Mouse (Mus musculus) forebrain, embryonic 11.5 days (tissue): Measurements from ENCODE around the gene Nwd1. TPM values are rescaled to one million over a fixed set of nuclear protein-coding genes. Genes with fewer than 3 reads are reported as not detected.
"Not testable (repeated sequence)": the region's sequence is repeated elsewhere in the genome, so short reads cannot be mapped to it uniquely, and the experiment has no call there.

ENCODE experiments used
- ATAC-seq: fragments of 200-750 bp; cut with Nextera tagmentation; replicated peaks from 2 replicates; pipeline ENCODE4 v1.8.0; 2017; ENCODE audit warnings: moderate TSS enrichment; ENCODE audit not compliant: low FRiP score
- DNase-seq: peaks from one replicate; pipeline ENCODE4 v3.0.0-alpha.2; 2017; ENCODE audit warnings: low spot score
- H3K27ac ChIP-seq: fragments of 300-500 bp; sonication (generic); 2 replicates; pipeline ENCODE4 v1.5.1; 2014; ENCODE audit warnings: low read depth, low read length
- H3K27me3 ChIP-seq: fragments of 300-500 bp; sonication (generic); 2 replicates; pipeline ENCODE4 v1.6.1; 2014; ENCODE audit warnings: mild to moderate bottlenecking, low read length, mixed read lengths; ENCODE audit not compliant: control insufficient read depth, insufficient read depth
- H3K36me3 ChIP-seq: fragments of 300-500 bp; sonication (generic); 2 replicates; pipeline ENCODE4 v1.6.1; 2014; ENCODE audit warnings: mild to moderate bottlenecking, low read length, moderate library complexity, mixed read lengths; ENCODE audit not compliant: control insufficient read depth, insufficient read depth
- H3K4me1 ChIP-seq: fragments of 300-500 bp; sonication (generic); replicated peaks from 2 replicates; pipeline ENCODE4 v1.6.1; 2014; ENCODE audit warnings: low read length, mixed read lengths; ENCODE audit not compliant: control insufficient read depth, insufficient read depth
- H3K4me2 ChIP-seq: fragments of 300-500 bp; sonication (generic); 2 replicates; pipeline ENCODE4 v1.6.1; 2014; ENCODE audit warnings: low read depth, mild to moderate bottlenecking, low read length, moderate library complexity, mixed read lengths; ENCODE audit not compliant: severe bottlenecking
- H3K4me3 ChIP-seq: fragments of 300-500 bp; sonication (generic); 2 replicates; pipeline ENCODE4 v1.5.1; 2014; ENCODE audit warnings: low read depth, low read length
- H3K9ac ChIP-seq: fragments of 300-500 bp; sonication (generic); 2 replicates; pipeline ENCODE4 v1.6.1; 2014; ENCODE audit warnings: low read length
- H3K9me3 ChIP-seq: fragments of 300-500 bp; sonication (generic); 2 replicates; pipeline ENCODE4 v1.6.1; 2016; ENCODE audit warnings: low read length, mixed read lengths; ENCODE audit not compliant: control insufficient read depth
- WGBS: fragments of 180-500 bp; shearing (Covaris S2); extraction: QIAGEN DNeasy Blood & Tissue Kit; methylation state at CpG from one replicate; pipeline ENCODE4 v1.1.7; 2014; 5-methylcytosine and 5-hydroxymethylcytosine counted together
- polyA plus RNA-seq: library from polyadenylated mRNA; unstranded; fragments of >200 nt; fragmentation: Nextera tagmentation; extraction: Ambion mirVana; gene quantifications from 2 replicates; pipeline ENCODE4 v1.2.1, GENCODE M21; 2014

Nwd1 gene
- polyA plus RNA-seq, 1 experiment from 2014 or later, result 0.19 TPM

DNA sequence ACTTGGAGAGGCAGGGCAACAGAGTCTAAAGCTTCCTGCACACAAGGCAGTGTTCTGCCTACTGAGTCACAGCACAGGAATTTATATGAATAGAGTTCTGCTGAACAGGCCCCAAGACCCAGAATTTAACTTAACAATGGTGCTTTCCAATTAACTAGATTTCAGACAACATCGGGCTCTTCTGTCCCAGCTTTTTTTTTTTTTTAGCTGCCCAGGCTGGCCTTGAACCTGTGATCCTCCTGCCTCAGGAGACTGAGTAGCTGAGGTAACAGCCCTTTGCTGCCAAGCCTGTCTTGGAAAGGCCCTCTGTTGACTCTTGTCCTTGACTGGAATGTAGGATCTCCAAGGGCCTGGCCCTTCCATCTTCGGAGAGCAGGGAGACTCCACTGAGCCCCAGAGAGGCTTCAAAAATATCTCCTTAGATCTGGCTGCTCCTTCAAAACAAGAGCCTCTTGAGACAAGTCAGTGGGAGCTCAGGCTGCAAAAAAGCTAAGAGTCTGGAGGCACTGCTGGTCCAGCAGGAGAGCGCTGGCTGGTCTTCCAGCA is 17.7 kb downstream of the Nwd1 start:
- ATAC-seq, result no peak
- DNase-seq, result no peak
- Histone ChIP-seq H3K36me3 (no peaks in the 10 kb centered on the region), H3K27ac (no peak overlapping the region), H3K27me3 (no peaks in the 10 kb centered on the region), H3K4me2 (no peak overlapping the region), H3K4me3 (no peak overlapping the region), H3K4me1 (no peaks in the 10 kb centered on the region), H3K9me3 (no peaks in the 10 kb centered on the region), H3K9ac (no peak overlapping the region)
- 78% methylated on average over 3 of the region's 3 CpGs for WGBS

- Histone ChIP-seq H3K4me1 (no peaks in the 10 kb centered on the region), H3K27ac (no peak overlapping the region), H3K27me3 (no peaks in the 10 kb centered on the region), H3K36me3 (no peaks in the 10 kb centered on the region), H3K4me3 (no peak overlapping the region), H3K4me2 (no peak overlapping the region), H3K9ac (no peak overlapping the region), H3K9me3 (no peaks in the 10 kb centered on the region)
- DNase-seq (no peak), ATAC-seq (no peak)
- 87% methylated on average over 5 of the region's 5 CpGs for WGBS
These were observed 18.2 kb downstream of the Nwd1 start for GRCm38 (mm10) chr8:72664757-72665156.

GRCm38 (mm10) chr8:72665405-72665804 is 18.9 kb downstream of the Nwd1 start:
- Histone ChIP-seq H3K9ac (no peak overlapping the region), H3K27me3 (no peaks in the 10 kb centered on the region), H3K4me2 (no peak overlapping the region), H3K27ac (no peak overlapping the region), H3K4me1 (no peaks in the 10 kb centered on the region), H3K4me3 (no peak overlapping the region), H3K9me3 (no peaks in the 10 kb centered on the region), H3K36me3 (no peaks in the 10 kb centered on the region)
- 66% methylated on average over 5 of the region's 5 CpGs for WGBS
- no peak for DNase-seq
- no peak for ATAC-seq

DNA sequence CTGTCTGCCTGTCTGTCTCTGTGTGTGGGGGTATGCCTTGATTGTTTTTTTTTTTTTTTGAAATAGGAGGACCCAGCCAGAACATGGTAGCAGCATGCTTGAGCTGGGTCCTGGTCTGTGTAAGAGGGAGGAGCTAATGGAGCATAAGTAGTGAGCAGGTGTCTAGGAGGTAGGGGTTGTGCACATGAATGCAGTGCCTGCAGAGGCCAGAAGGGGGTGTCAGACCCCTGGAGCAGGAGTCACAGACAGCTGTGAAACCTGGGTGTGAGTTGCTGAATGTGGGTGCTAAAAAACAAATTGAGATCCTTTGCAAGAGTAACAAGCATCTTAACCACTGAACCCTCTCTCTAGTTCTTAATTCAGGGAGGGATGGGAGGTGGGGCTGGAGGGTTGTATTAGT is 22.4 kb downstream of the Nwd1 start:
- no peaks in the 10 kb centered on the region for H3K4me1 ChIP-seq
- no peak overlapping the region for H3K4me2 ChIP-seq
- H3K4me3 ChIP-seq, result no peak overlapping the region
- no peaks in the 10 kb centered on the region for H3K9me3 ChIP-seq
- no peak overlapping the region for H3K27ac ChIP-seq
- no peaks in the 10 kb centered on the region for H3K36me3 ChIP-seq
- no peak overlapping the region for H3K9ac ChIP-seq
- no peak for DNase-seq
- H3K27me3 ChIP-seq, result no peaks in the 10 kb centered on the region
- ATAC-seq, result no peak

DNA sequence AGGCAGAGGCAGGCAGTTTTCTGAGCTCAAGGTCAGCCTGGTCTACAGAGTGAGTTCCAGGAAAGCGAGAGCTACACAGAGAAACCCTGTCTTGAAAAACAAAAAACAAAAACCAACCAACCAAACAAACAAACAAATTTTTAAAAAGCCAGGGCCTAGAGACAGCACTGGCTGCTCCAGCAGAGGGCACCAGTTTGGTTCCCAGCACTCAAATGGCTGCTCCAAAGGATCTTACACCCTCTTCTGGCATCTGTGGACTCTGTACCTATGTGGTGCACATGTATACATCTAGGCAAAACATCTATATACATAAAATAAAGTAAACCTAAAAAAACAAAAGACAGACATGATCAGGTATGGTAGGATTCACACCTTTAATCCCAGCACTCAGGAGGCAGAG is 26.3 kb downstream of the Nwd1 start:
- Histone ChIP-seq H3K4me3 (no peak overlapping the region), H3K4me2 (no peak overlapping the region), H3K36me3 (no peaks in the 10 kb centered on the region), H3K27me3 (no peaks in the 10 kb centered on the region), H3K9me3 (no peaks in the 10 kb centered on the region), H3K27ac (no peak overlapping the region), H3K9ac (no peak overlapping the region), H3K4me1 (no peaks in the 10 kb centered on the region)
- ATAC-seq (no peak), DNase-seq (no peak)
- 78% methylated on average over 1 of the region's 1 CpGs for WGBS

DNA sequence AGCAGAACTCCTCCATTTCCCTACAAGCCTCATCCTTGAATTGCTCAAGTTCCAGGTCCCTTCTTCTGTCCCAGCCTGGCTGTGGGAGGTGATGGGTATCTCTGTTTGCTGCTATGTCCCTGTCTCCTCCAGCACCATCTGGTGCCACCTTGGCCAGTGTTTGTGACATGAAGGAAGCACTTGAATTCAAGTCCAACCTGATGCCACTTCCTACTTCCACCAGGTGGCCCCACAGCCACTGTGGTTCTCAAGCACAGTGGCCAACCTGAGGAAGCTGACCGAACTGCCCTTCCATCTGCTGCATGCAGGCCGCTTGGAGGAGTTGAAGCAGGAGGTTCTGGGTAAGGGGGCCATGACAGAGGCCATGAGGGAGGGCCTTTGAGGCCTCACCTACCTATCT is 27.7 kb downstream of the Nwd1 start:
- Histone ChIP-seq H3K4me3 (no peak overlapping the region), H3K4me1 (no peaks in the 10 kb centered on the region), H3K9me3 (no peaks in the 10 kb centered on the region), H3K4me2 (no peak overlapping the region), H3K9ac (no peak overlapping the region), H3K27ac (no peak overlapping the region), H3K36me3 (no peaks in the 10 kb centered on the region), H3K27me3 (no peaks in the 10 kb centered on the region)
- ATAC-seq (no peak), DNase-seq (no peak)
- WGBS, result 82% methylated on average over 2 of the region's 2 CpGs

DNA sequence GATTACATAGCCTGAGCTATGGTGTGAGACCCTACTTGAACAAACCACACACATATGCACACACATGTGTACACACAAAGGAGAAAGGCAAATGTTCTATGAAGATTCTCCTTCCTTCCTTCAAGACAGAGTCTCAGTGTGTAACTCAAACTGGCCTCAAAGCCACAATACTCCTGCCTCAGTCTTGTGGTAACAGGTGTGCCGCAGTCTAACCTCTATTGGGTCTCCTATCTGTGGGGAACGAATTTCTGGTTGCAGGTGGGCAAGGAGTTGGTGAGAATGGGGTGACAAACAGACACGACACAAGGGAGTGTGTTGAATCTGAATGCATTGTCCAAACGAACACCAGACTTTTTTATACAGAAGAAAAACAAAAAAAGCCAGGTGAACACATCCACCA is 29.9 kb downstream of the Nwd1 start:
- no peak for ATAC-seq
- 61% methylated on average over 4 of the region's 4 CpGs for WGBS
- no peaks in the 10 kb centered on the region for H3K9me3 ChIP-seq

GRCm38 (mm10) chr8:72676844-72677243 is 30.3 kb downstream of the Nwd1 start:
- not testable (repeated sequence) for H3K4me2 ChIP-seq, H3K4me1 ChIP-seq, H3K4me3 ChIP-seq, H3K9me3 ChIP-seq, H3K27ac ChIP-seq, H3K27me3 ChIP-seq, DNase-seq, H3K9ac ChIP-seq, ATAC-seq, H3K36me3 ChIP-seq
- 54% methylated on average over 2 of the region's 2 CpGs for WGBS

More for the DNA sequence above, 29.9 kb downstream of the Nwd1 start:
- Histone ChIP-seq H3K4me3 (no peak overlapping the region), H3K27ac (no peak overlapping the region), H3K4me1 (no peaks in the 10 kb centered on the region), H3K9ac (no peak overlapping the region), H3K4me2 (no peak overlapping the region), H3K27me3 (no peaks in the 10 kb centered on the region), H3K36me3 (no peaks in the 10 kb centered on the region)
- DNase-seq, result no peak

- Histone ChIP-seq H3K9ac (no peak overlapping the region), H3K4me1 (no peaks in the 10 kb centered on the region), H3K27me3 (no peaks in the 10 kb centered on the region), H3K27ac (no peak overlapping the region), H3K9me3 (no peaks in the 10 kb centered on the region), H3K4me2 (no peak overlapping the region), H3K4me3 (no peak overlapping the region), H3K36me3 (no peaks in the 10 kb centered on the region)
- 67% methylated on average over 5 of the region's 5 CpGs for WGBS
- no peak for DNase-seq
- ATAC-seq, result no peak
These were observed 30.8 kb downstream of the Nwd1 start for GRCm38 (mm10) chr8:72677331-72677730.
